Mouse (Mus musculus) heart, adult 8-10 months (tissue): ENCODE data around the gene Tmem211. TPM values are rescaled to one million over a fixed set of nuclear protein-coding genes. Genes with fewer than 3 reads are reported as not detected.

Experiments used
- DNase-seq: peaks from one replicate; pipeline ENCODE4 v3.0.0; 2022; ENCODE audit warnings: low spot score
- total RNA-seq, 4 experiments: library from RNA; stranded (reverse); gene quantifications; 2 replicates each; pipeline ENCODE4 v1.2.4; 2022

Tmem211 gene
- total RNA-seq, 4 experiments from 2014 or later, result not detected

- no peak for DNase-seq
Observed at GRCm38 (mm10) chr5:113212156-113212835, 14.4 kb upstream of the Tmem211 start.

GRCm38 (mm10) chr5:113214041-113214440 lies 12.7 kb upstream of the Tmem211 start:
- no peak for DNase-seq

- DNase-seq, result no peak
Observed at GRCm38 (mm10) chr5:113214455-113214854, 12.3 kb upstream of the Tmem211 start.

GRCm38 (mm10) chr5:113215610-113216011 lies 11.1 kb upstream of the Tmem211 start:
- DNase-seq, result no peak

GRCm38 (mm10) chr5:113216328-113216960 lies 10.3 kb upstream of the Tmem211 start:
- DNase-seq, result no peak

GRCm38 (mm10) chr5:113217076-113217475 lies 9.6 kb upstream of the Tmem211 start:
- DNase-seq, result no peak

GRCm38 (mm10) chr5:113218617-113219235 lies 8.0 kb upstream of the Tmem211 start:
- DNase-seq, result no peak

- DNase-seq, result no peak
Observed at GRCm38 (mm10) chr5:113219450-113219849, 7.3 kb upstream of the Tmem211 start.

- no peak for DNase-seq
Observed at GRCm38 (mm10) chr5:113219876-113220275, 6.8 kb upstream of the Tmem211 start.

GRCm38 (mm10) chr5:113220383-113221146 lies 6.1 kb upstream of the Tmem211 start:
- DNase-seq, result no peak

GRCm38 (mm10) chr5:113221147-113221865 lies 5.4 kb upstream of the Tmem211 start, which contains the start of gene 2900026A02Rik:
Gene 2900026A02Rik (minus strand): TSS chr5:113221236.
- no peak for DNase-seq

- no peak for DNase-seq
Observed at GRCm38 (mm10) chr5:113223888-113224287, 2.8 kb upstream of the Tmem211 start.

GRCm38 (mm10) chr5:113225271-113225670 lies 1.4 kb upstream of the Tmem211 start:
- no peak for DNase-seq

GRCm38 (mm10) chr5:113225686-113226435 lies 848 bp upstream of the Tmem211 start:
- no peak for DNase-seq

- DNase-seq, result no peak
Observed at GRCm38 (mm10) chr5:113230196-113230595, 3.5 kb downstream of the Tmem211 start.

- no peak for DNase-seq
Observed at GRCm38 (mm10) chr5:113249263-113249930, 22.7 kb downstream of the Tmem211 start.

GRCm38 (mm10) chr5:113250806-113251205 lies 24.1 kb downstream of the Tmem211 start:
- DNase-seq, result no peak

GRCm38 (mm10) chr5:113265637-113266036 lies 38.9 kb downstream of the Tmem211 start:
- no peak for DNase-seq

GRCm38 (mm10) chr5:113268246-113268645 lies 41.5 kb downstream of the Tmem211 start:
- DNase-seq, result no peak

- DNase-seq, result no peak
Observed at GRCm38 (mm10) chr5:113270043-113270442, 43.3 kb downstream of the Tmem211 start.
